ENCODE assay signal across 17 mouse cellular contexts in the genomic region with DNA sequence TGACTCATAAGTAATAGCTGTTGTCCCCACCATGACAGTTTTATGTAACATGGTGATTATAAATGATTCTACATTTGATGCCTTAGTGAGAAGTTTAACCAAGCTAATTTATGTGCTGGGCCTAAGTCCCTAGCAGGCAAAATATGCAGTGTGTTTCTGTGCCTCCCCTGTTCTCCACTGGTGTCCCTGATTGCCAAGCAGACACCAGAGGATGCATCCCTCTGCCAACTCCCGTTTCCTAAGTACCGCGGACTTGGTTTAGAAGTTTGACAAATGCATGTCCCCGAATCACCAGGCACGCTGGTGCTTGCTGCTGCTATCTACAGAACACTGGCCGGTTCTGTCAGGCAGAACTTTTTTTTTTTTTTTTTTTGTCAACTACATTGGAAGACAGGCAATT. TPM values are rescaled to one million over a fixed set of nuclear protein-coding genes. Genes with fewer than 3 reads are reported as not detected.
"Had no signal": no experiment of that assay in that cellular context is flagged by ENCODE, and none has a peak within 500 bp of the region (broad histone marks: within the 10 kb centered on the region; RNA-seq: fewer than 3 reads in every experiment).

No protein-coding gene starts in this region.

- H3K4me3 ChIP-seq: kidney, embryonic 15.5 days; limb, embryonic 13.5 days; myocyte; neural tube, embryonic 12.5 days; stomach, embryonic 15.5 days had no signal

- DNase-seq: kidney, adult 2 months; kidney, postnatal 14 days; layer of hippocampus, adult 9-11 months; layer of hippocampus, postnatal 36 days; left cerebral cortex, postnatal 4 days; lung, adult 18-20 months; right cerebral cortex, postnatal 14 days; thymus, adult 2 months; thymus, postnatal 25 days had no signal

- H3K9me3 ChIP-seq: kidney, embryonic 15.5 days; limb, embryonic 13.5 days; neural tube, embryonic 12.5 days; stomach, embryonic 15.5 days had no signal

- H3K27me3 ChIP-seq: kidney, embryonic 15.5 days; limb, embryonic 13.5 days; neural tube, embryonic 12.5 days; stomach, embryonic 15.5 days had no signal

- H3K36me3 ChIP-seq: kidney, embryonic 15.5 days; limb, embryonic 13.5 days; neural tube, embryonic 12.5 days; stomach, embryonic 15.5 days had no signal

- H3K4me1 ChIP-seq: kidney, embryonic 15.5 days; neural tube, embryonic 12.5 days; stomach, embryonic 15.5 days had no signal

- ATAC-seq: midbrain, embryonic 16.5 days had no signal

- H3K9ac ChIP-seq: kidney, embryonic 15.5 days; limb, embryonic 13.5 days; liver, embryonic 14.5 days; neural tube, embryonic 12.5 days; stomach, embryonic 15.5 days had no signal

- H3K4me2 ChIP-seq: kidney, embryonic 15.5 days; limb, embryonic 13.5 days; neural tube, embryonic 12.5 days; stomach, embryonic 15.5 days had no signal

- H3K27ac ChIP-seq: kidney, embryonic 15.5 days; limb, embryonic 13.5 days; liver, embryonic 14.5 days; neural tube, embryonic 12.5 days; stomach, embryonic 15.5 days had no signal

RNA-seq across cellular contexts. Expression of gene Igsf11, which starts 39.0 kb away (rescaled TPM):
- total RNA-seq: megakaryocyte progenitor cell, adult 5-6 weeks had no signal
